Mouse (Mus musculus) brown adipose tissue, adult 24 weeks (tissue): ENCODE measurements around the gene Fosb. TPM values are rescaled to one million over a fixed set of nuclear protein-coding genes. Genes with fewer than 3 reads are reported as not detected.

Source experiments
- H3K27ac ChIP-seq: fragments of 200-500 bp; replicated peaks from 2 replicates; pipeline ENCODE4 v1.5.1; 2012; ENCODE audit warnings: low read depth, mild to moderate bottlenecking, low read length
- H3K4me1 ChIP-seq: fragments of 200-500 bp; 2 replicates; pipeline ENCODE4 v1.6.1; 2012; ENCODE audit warnings: low read length, mixed read lengths; ENCODE audit not compliant: control insufficient read depth, insufficient read depth, insufficient read length
- H3K4me3 ChIP-seq: fragments of 200-500 bp; 2 replicates; pipeline ENCODE4 v1.5.1; 2012; ENCODE audit warnings: low read depth, mild to moderate bottlenecking, low read length, moderate library complexity; ENCODE audit not compliant: insufficient read depth
- polyA plus RNA-seq: library from polyadenylated mRNA; stranded (reverse); fragments of >200 nt; gene quantifications from 2 replicates; pipeline ENCODE4 v1.2.4, GENCODE M21; 2012; ENCODE audit not compliant: missing spikeins, insufficient read depth, insufficient read length

Gene Fosb
- 2.7 and 48.0 TPM in 2 replicates for polyA plus RNA-seq

DNA sequence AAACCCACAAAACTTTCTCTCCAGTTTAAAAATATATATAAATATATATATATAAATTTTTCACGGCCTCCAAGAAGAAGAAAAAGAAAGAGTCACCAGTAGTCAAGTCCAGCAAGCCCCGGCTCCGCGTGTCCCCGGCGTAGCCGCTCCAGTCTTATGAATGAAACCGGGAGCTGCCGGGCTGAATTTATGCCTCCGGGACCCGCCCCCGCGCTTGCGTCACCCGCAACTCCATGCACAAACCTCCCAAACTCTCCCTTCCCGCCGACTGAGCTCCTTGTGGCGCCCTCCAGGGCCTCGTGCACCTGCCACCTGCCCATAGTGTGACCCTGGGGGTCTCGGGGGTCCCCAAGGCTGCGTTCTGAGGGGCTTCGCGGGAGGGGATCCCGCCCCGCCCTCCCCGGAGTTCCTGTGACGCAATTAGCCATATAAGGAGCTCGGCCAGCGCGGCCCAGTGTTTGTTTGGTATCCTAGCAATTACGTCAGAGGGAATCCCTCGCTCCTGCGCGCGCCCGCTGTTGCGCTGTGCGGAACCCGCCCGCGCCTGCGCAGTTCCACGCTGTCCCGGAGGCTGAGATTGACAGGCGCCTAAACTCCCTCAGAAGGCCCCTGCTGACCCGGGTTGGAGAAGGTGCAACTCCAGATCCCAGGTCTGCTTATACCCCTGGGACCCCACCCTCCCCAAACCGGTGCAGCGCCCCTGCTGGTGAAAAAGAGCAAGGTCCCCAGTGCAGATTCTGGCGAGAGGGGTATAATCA, at the start of gene Fosb:
Fosb (minus strand) TSS at position 168 of the 758 bp plus-strand sequence.
- H3K27ac ChIP-seq = peak within 1 kb of the TSS; percentile 93
- H3K4me1 ChIP-seq = no peaks in the 10 kb centered on the region
- H3K4me3 ChIP-seq = peak within 1 kb of the TSS; percentile 73

DNA sequence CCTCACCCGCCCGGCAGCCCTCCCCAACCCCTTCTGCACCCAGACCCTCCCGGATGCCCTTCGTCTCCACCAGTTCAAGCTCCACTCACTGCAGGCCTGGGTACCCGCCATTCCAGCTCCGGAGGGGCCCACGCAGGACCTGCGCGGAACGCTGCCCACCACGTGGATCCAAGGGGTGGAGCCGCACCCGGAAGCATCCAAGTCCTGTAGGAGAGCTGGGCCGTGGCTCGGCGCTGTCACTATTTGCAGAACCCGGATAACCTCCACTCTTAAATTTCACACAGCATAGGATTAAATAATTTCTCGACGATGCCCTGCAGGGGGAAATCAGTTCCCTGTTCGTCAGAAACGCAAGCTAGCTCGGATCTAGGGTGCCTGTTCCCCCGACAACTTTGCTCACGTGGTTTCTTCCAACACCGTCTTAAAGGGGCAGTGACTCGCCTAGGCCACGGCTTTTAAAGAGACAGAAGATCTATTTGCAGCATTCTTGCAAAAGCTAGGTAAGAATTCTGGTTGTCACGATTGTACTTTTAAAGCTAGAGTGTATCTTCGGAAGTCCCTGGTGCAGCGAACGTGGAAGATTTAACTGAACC, 49.5 kb upstream of the Fosb start, which contains the start of the genes Cd3eap and Ppp1r13l:
Cd3eap (minus strand) TSS at position 185 of the 593 bp plus-strand sequence.
Ppp1r13l (plus strand) TSS at position 451 of the 593 bp plus-strand sequence.
- H3K4me1 ChIP-seq = peaks cover 6% of the 10 kb centered on the region; the same call in 1 of the 2 replicates
- H3K27ac ChIP-seq = peak within 1 kb of the TSS; percentile 92
- peak within 1 kb of the TSS; percentile 86 for H3K4me3 ChIP-seq

GRCm38 (mm10) chr7:19358634-19359033, 48.8 kb upstream of the Fosb start:
- Histone ChIP-seq H3K4me1 (peaks cover 4% of the 10 kb centered on the region; the same call in 1 of the 2 replicates), H3K4me3 (peak overlapping the region; percentile 43), H3K27ac (no peak overlapping the region)

- Histone ChIP-seq H3K4me3 (peak overlapping the region; percentile 43; the same call in 1 of the 2 replicates), H3K27ac (no peak overlapping the region), H3K4me1 (no peaks in the 10 kb centered on the region)
Measured at GRCm38 (mm10) chr7:19357381-19358375, 47.8 kb upstream of the Fosb start.

DNA sequence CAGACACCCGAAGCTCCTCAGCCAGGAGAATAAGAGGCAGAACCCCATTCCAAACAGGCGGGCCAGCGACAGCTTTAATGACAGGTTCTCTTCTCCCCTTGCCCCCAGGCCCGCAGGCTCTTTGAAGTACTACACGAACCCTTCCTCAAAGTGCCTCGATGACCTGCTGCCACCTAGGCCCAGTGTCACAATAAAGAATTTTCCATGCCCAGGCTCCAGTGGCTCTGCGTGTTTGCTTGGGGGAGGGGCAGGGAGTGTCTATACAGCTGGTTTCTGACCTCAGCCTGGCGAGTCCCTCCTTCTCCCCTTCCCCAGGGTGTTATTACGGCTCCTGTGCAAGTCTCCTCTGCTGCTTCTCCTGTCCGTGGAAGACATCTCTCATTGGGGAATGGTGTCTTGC, 46.5 kb upstream of the Fosb start:
- Histone ChIP-seq H3K4me1 (no peaks in the 10 kb centered on the region), H3K4me3 (no peak overlapping the region), H3K27ac (no peak overlapping the region)

- H3K27ac ChIP-seq = no peak overlapping the region
- peaks cover 3% of the 10 kb centered on the region; the same call in 1 of the 2 replicates for H3K4me1 ChIP-seq
- no peak overlapping the region for H3K4me3 ChIP-seq
Measured at GRCm38 (mm10) chr7:19354991-19355390, 45.1 kb upstream of the Fosb start.

DNA sequence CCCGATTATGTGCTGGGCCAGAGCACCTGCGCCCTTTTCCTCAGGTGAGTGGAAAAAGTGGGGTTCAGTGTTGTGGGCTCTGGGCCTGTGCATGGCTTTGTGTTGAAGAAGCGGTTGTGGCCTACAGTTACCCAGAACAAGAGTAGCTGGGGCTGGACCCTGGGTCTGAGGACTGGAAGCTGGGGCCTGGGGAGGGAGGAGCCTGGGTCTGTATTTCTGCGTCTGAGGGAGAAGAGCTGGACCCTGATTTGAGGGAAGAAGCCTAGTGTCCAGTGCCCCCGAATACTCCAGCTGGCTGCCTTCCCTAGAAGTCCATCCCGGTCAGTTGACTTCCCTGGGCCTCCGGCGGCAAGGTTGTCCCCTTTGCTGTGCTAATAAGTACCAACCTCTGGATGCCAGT, 40.4 kb upstream of the Fosb start:
- Histone ChIP-seq H3K4me3 (peak overlapping the region; percentile 63), H3K27ac (peak overlapping the region; percentile 100), H3K4me1 (peaks cover 12% of the 10 kb centered on the region)

GRCm38 (mm10) chr7:19349188-19349915, 39.5 kb upstream of the Fosb start:
- Histone ChIP-seq H3K4me1 (peaks cover 12% of the 10 kb centered on the region), H3K27ac (peak overlapping the region; percentile 100), H3K4me3 (peak overlapping the region; percentile 63)

DNA sequence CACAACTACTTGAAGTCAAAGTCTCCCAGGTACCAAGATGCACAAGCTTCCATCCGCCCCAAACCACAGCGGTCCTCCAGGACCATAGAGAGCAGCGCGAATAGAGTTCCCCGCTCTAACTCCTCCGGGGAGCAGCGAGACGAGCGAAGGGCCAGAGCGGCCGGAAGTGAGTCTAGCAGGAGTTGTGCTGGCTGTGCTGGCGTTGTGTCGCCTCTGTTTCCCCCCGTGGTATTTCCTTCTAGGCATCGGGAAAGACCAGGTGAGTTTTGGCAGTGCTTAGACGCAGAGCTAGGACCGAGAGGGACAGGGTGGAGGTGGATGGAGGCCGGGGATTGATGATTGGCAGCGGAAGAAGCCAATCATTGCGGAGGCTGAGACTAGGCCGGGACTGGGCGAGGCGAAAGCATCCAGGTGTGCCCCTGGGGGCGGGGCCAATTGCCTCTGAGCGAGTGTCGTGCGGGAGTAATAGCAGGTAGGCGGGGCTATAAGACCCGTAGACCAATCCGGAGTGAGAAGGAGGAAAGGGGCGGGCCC, 35.2 kb upstream of the Fosb start:
- H3K27ac ChIP-seq = peak overlapping the region; percentile 97
- H3K4me3 ChIP-seq = peak overlapping the region; percentile 94
- peaks cover 9% of the 10 kb centered on the region for H3K4me1 ChIP-seq

GRCm38 (mm10) chr7:19344237-19344847, 34.5 kb upstream of the Fosb start, which contains the start of gene Ercc1:
TSS of gene Ercc1 (plus strand) at chr7:19344778.
- Histone ChIP-seq H3K4me1 (peaks cover 9% of the 10 kb centered on the region), H3K27ac (peak within 1 kb of the TSS; percentile 97), H3K4me3 (peak within 1 kb of the TSS; percentile 94)

GRCm38 (mm10) chr7:19343210-19343808, 33.5 kb upstream of the Fosb start:
- Histone ChIP-seq H3K4me3 (no peak overlapping the region), H3K27ac (peak overlapping the region; percentile 84), H3K4me1 (peaks cover 8% of the 10 kb centered on the region)

GRCm38 (mm10) chr7:19342481-19343027, 32.7 kb upstream of the Fosb start:
- no peak overlapping the region for H3K27ac ChIP-seq
- H3K4me3 ChIP-seq = peak overlapping the region; percentile 51
- peaks cover 5% of the 10 kb centered on the region; the same call in 1 of the 2 replicates for H3K4me1 ChIP-seq
